Mouse (Mus musculus): ENCODE data around the gene Mrpl14. TPM values are rescaled to one million over a fixed set of nuclear protein-coding genes. Genes with fewer than 3 reads are reported as not detected.
A peak's percentile ranks its signal among the peaks of the same experiment; 100 is the strongest.

Mrpl14 gene
- polyA plus RNA-seq, 1 experiment from 2014 or later: 143 TPM

DNA sequence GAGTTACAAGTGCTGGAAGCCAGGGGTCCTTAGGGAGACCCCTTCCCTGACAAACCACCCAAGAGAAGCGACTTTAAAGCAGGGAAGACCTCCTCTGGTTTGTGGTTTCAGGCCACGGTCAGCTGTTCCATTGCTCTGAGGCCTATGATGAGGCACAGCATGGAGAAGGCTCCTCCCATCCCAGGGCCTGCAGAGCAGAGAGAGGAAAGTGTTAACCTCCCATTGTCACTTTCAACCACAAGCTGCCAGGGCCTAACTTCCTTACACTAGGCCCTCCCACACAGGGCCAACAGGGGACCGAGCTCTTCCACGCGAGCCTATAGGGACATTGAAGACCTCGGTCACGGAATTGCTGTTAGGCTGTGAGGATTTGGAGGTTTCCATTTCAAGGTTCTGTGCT lies 17.1 kb downstream of the Mrpl14 start:
- Histone ChIP-seq H3K4me1 (ENCODE audit: control insufficient read depth, insufficient read depth, low read length) (peaks cover 5% of the 10 kb centered on the region), H3K27me3 (ENCODE audit: control insufficient read depth, insufficient read depth, low read length) (no peaks in the 10 kb centered on the region), H3K9ac (ENCODE audit: low read length) (no peak overlapping the region), H3K27ac (ENCODE audit: low read length) (no peak overlapping the region), H3K36me3 (ENCODE audit: control insufficient read depth, insufficient read depth) (peaks cover 6% of the 10 kb centered on the region; the same call in 1 of the 2 replicates), H3K4me3 (ENCODE audit: low read length) (no peak overlapping the region), H3K4me2 (ENCODE audit: low read depth, low read length) (no peak overlapping the region), H3K9me3 (replicated peaks; ENCODE audit: control insufficient read depth, low read length) (no peaks in the 10 kb centered on the region)
- no peak for ATAC-seq (replicated peaks; ENCODE audit: extremely low read depth, insufficient read depth, low FRiP score)
- 64% methylated on average over 7 of the region's 7 CpGs for WGBS

DNA sequence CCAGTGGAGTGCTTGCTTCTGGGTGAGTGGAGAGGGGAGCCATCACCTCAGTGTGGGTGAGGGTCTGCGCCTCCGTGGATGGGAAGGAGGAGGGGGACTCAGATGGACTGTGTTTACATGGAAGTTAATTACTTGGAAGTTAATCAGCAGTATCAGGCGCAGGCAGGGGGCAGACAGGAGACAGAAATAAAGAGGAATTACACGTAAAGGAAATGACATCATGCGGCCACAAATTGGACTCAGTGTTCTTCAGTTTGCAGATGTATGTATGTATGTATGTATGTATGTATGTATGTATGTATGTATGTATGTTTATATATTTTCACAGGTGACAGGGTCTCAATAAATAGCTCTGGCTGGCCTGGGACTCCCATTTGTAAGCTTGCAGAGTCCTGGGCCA lies 20.7 kb downstream of the Mrpl14 start:
- Histone ChIP-seq H3K4me1 (ENCODE audit: control insufficient read depth, insufficient read depth, low read length) (peaks cover 8% of the 10 kb centered on the region), H3K4me2 (ENCODE audit: low read depth, low read length) (no peak overlapping the region), H3K27ac (ENCODE audit: low read length) (no peak overlapping the region), H3K36me3 (ENCODE audit: control insufficient read depth, insufficient read depth) (no peaks in the 10 kb centered on the region), H3K27me3 (ENCODE audit: control insufficient read depth, insufficient read depth, low read length) (no peaks in the 10 kb centered on the region), H3K9ac (ENCODE audit: low read length) (no peak overlapping the region), H3K9me3 (replicated peaks; ENCODE audit: control insufficient read depth, low read length) (no peaks in the 10 kb centered on the region), H3K4me3 (ENCODE audit: low read length) (no peak overlapping the region)
- no peak for ATAC-seq (replicated peaks; ENCODE audit: extremely low read depth, insufficient read depth, low FRiP score)
- 64% methylated on average over 5 of the region's 5 CpGs for WGBS

- Histone ChIP-seq H3K27me3 (ENCODE audit: control insufficient read depth, insufficient read depth, low read length) (no peaks in the 10 kb centered on the region), H3K4me3 (ENCODE audit: low read length) (no peak overlapping the region), H3K36me3 (ENCODE audit: control insufficient read depth, insufficient read depth) (no peaks in the 10 kb centered on the region), H3K9me3 (replicated peaks; ENCODE audit: control insufficient read depth, low read length) (no peaks in the 10 kb centered on the region), H3K4me1 (ENCODE audit: control insufficient read depth, insufficient read depth, low read length) (peaks cover 8% of the 10 kb centered on the region), H3K9ac (ENCODE audit: low read length) (no peak overlapping the region), H3K27ac (ENCODE audit: low read length) (no peak overlapping the region), H3K4me2 (ENCODE audit: low read depth, low read length) (no peak overlapping the region)
- no peak for ATAC-seq (replicated peaks; ENCODE audit: extremely low read depth, insufficient read depth, low FRiP score)
- WGBS: 26% methylated on average over 3 of the region's 3 CpGs
Measured at GRCm38 (mm10) chr17:45707376-45707775, 21.3 kb downstream of the Mrpl14 start.

DNA sequence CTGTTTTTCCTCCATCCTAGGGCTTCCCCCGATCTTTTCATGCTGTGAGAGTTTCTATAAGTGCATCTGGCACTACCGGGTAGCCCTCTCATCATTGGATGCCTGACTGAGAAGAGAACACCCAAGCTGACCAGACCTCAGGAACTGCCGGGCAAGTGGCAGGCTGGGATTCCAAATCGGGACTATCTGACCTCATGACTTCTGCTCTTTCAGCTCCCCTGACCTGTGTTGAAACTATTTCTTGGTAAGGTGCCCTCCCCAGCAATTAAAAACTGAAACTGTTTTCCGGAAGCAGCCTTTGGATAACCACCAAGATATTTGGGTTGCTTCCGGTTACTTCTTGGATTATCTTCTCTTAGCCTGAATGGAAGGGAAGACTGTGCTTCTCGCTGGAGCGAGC lies 22.1 kb downstream of the Mrpl14 start:
- no peaks in the 10 kb centered on the region for H3K36me3 ChIP-seq (ENCODE audit: control insufficient read depth, insufficient read depth)
- no peak overlapping the region for H3K9ac ChIP-seq (ENCODE audit: low read length)
- no peak overlapping the region for H3K4me2 ChIP-seq (ENCODE audit: low read depth, low read length)
- no peak overlapping the region for H3K4me3 ChIP-seq (ENCODE audit: low read length)
- WGBS: 79% methylated on average over 8 of the region's 8 CpGs
- H3K9me3 ChIP-seq (replicated peaks; ENCODE audit: control insufficient read depth, low read length): no peaks in the 10 kb centered on the region
- no peaks in the 10 kb centered on the region for H3K27me3 ChIP-seq (ENCODE audit: control insufficient read depth, insufficient read depth, low read length)
- peaks cover 8% of the 10 kb centered on the region for H3K4me1 ChIP-seq (ENCODE audit: control insufficient read depth, insufficient read depth, low read length)
- H3K27ac ChIP-seq (ENCODE audit: low read length): no peak overlapping the region
- ATAC-seq (replicated peaks; ENCODE audit: extremely low read depth, insufficient read depth, low FRiP score): no peak

GRCm38 (mm10) chr17:45709829-45710228 lies 23.7 kb downstream of the Mrpl14 start:
- H3K27me3 ChIP-seq (ENCODE audit: control insufficient read depth, insufficient read depth, low read length): no peaks in the 10 kb centered on the region
- H3K4me1 ChIP-seq (ENCODE audit: control insufficient read depth, insufficient read depth, low read length): peaks cover 8% of the 10 kb centered on the region
- H3K4me2 ChIP-seq (ENCODE audit: low read depth, low read length): no peak overlapping the region
- H3K4me3 ChIP-seq (ENCODE audit: low read length): no peak overlapping the region
- H3K36me3 ChIP-seq (ENCODE audit: control insufficient read depth, insufficient read depth): no peaks in the 10 kb centered on the region
- no peaks in the 10 kb centered on the region for H3K9me3 ChIP-seq (replicated peaks; ENCODE audit: control insufficient read depth, low read length)
- no peak overlapping the region for H3K27ac ChIP-seq (ENCODE audit: low read length)
- WGBS: 34% methylated on average over 3 of the region's 3 CpGs
- peak; percentile 75 for ATAC-seq (replicated peaks; ENCODE audit: extremely low read depth, insufficient read depth, low FRiP score)
- no peak overlapping the region for H3K9ac ChIP-seq (ENCODE audit: low read length)

- WGBS: 60% methylated on average over 8 of the region's 8 CpGs
- no peaks in the 10 kb centered on the region for H3K36me3 ChIP-seq (ENCODE audit: control insufficient read depth, insufficient read depth)
- H3K27me3 ChIP-seq (ENCODE audit: control insufficient read depth, insufficient read depth, low read length): no peaks in the 10 kb centered on the region
- H3K9ac ChIP-seq (ENCODE audit: low read length): no peak overlapping the region
- no peak overlapping the region for H3K4me2 ChIP-seq (ENCODE audit: low read depth, low read length)
- peaks cover 8% of the 10 kb centered on the region for H3K4me1 ChIP-seq (ENCODE audit: control insufficient read depth, insufficient read depth, low read length)
- H3K4me3 ChIP-seq (ENCODE audit: low read length): no peak overlapping the region
- no peak for ATAC-seq (replicated peaks; ENCODE audit: extremely low read depth, insufficient read depth, low FRiP score)
- H3K27ac ChIP-seq (ENCODE audit: low read length): no peak overlapping the region
- H3K9me3 ChIP-seq (replicated peaks; ENCODE audit: control insufficient read depth, low read length): no peaks in the 10 kb centered on the region
Measured at GRCm38 (mm10) chr17:45710407-45710806, 24.3 kb downstream of the Mrpl14 start.

GRCm38 (mm10) chr17:45711525-45711924 lies 25.4 kb downstream of the Mrpl14 start:
- no peaks in the 10 kb centered on the region for H3K27me3 ChIP-seq (ENCODE audit: control insufficient read depth, insufficient read depth, low read length)
- H3K9ac ChIP-seq (ENCODE audit: low read length): no peak overlapping the region
- no peak overlapping the region for H3K27ac ChIP-seq (ENCODE audit: low read length)
- H3K4me1 ChIP-seq (ENCODE audit: control insufficient read depth, insufficient read depth, low read length): peaks cover 8% of the 10 kb centered on the region
- no peak overlapping the region for H3K4me3 ChIP-seq (ENCODE audit: low read length)
- H3K9me3 ChIP-seq (replicated peaks; ENCODE audit: control insufficient read depth, low read length): no peaks in the 10 kb centered on the region
- ATAC-seq (replicated peaks; ENCODE audit: extremely low read depth, insufficient read depth, low FRiP score): no peak
- WGBS: 47% methylated on average over 3 of the region's 3 CpGs
- H3K36me3 ChIP-seq (ENCODE audit: control insufficient read depth, insufficient read depth): no peaks in the 10 kb centered on the region
- H3K4me2 ChIP-seq (ENCODE audit: low read depth, low read length): no peak overlapping the region

DNA sequence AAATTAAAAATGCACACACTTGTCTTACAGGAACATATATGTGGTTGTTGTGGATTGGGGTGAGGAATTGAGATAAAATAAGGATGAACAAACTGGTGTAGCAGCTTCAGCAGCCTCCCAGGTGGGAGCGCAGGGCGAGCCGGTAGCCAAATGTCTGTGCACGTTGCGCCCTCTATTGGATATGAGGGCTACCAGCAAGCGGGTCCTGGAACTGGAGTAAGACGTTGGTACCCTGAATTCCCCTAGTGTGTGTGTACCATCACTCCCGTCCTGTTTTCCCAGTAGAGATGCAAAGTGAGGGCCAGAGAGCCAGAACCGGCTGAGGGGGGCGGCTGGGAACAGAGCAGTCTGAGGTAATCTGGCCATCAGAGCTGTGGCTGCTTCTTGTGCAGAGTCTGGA lies 32.2 kb downstream of the Mrpl14 start:
- H3K27ac ChIP-seq (ENCODE audit: low read length): no peak overlapping the region
- no peaks in the 10 kb centered on the region for H3K36me3 ChIP-seq (ENCODE audit: control insufficient read depth, insufficient read depth)
- 5% methylated on average over 10 of the region's 10 CpGs for WGBS
- peak; percentile 42; the same call in 1 of the 2 replicates for ATAC-seq (replicated peaks; ENCODE audit: extremely low read depth, insufficient read depth, low FRiP score)
- H3K9ac ChIP-seq (ENCODE audit: low read length): no peak overlapping the region
- no peak overlapping the region for H3K4me3 ChIP-seq (ENCODE audit: low read length)
- H3K9me3 ChIP-seq (replicated peaks; ENCODE audit: control insufficient read depth, low read length): no peaks in the 10 kb centered on the region
- no peaks in the 10 kb centered on the region for H3K27me3 ChIP-seq (ENCODE audit: control insufficient read depth, insufficient read depth, low read length)
- H3K4me1 ChIP-seq (ENCODE audit: control insufficient read depth, insufficient read depth, low read length): peaks cover 2% of the 10 kb centered on the region
- H3K4me2 ChIP-seq (ENCODE audit: low read depth, low read length): no peak overlapping the region

DNA sequence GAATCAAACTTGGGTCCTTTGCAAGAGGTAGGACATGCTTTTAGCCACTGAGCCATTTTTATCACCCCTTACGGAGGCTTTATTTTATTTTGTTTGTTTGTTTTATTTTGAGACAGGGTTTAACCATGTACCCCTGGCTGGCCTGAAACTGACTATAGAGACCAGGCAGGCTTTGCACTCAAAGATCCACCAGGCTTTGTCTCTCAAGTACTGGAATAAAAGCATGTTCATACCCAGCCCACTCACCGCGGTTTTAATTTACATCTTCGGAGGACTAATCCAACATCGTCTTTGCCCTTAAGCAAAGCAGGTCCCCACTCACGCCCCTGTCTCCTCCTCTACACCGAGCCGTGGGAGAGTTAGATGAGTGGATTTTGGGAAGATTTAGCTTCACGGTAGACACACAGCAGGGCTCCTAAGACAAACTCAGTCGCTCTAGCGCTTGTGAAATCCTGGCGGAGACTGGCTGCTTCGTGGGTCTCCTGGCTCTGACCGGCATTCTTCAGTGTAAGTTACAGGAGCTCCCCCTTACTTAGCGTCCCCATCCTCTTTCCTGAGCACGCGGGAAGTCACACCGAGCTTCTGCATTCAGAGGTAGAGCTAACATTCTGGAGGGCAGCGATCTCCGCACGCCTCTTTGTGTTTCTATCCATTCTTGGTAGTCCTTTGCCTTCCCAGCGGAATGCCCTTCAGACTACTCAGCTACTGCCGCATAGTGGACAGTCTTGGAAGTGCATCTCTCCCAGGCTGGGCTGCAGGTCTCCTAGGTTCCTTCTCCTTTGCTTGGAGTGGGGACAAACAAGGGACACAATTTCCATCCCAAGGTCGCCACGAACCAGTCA lies 37.8 kb downstream of the Mrpl14 start:
- H3K4me1 ChIP-seq (ENCODE audit: control insufficient read depth, insufficient read depth, low read length): peaks cover 13% of the 10 kb centered on the region
- no peaks in the 10 kb centered on the region for H3K27me3 ChIP-seq (ENCODE audit: control insufficient read depth, insufficient read depth, low read length)
- ATAC-seq (replicated peaks; ENCODE audit: extremely low read depth, insufficient read depth, low FRiP score): peak; percentile 38; the same call in 1 of the 2 replicates
- WGBS: 5% methylated on average over 25 of the region's 25 CpGs
- peak overlapping the region; percentile 86 for H3K27ac ChIP-seq (ENCODE audit: low read length)
- peak overlapping the region; percentile 57 for H3K4me3 ChIP-seq (ENCODE audit: low read length)
- H3K9me3 ChIP-seq (replicated peaks; ENCODE audit: control insufficient read depth, low read length): no peaks in the 10 kb centered on the region
- no peaks in the 10 kb centered on the region for H3K36me3 ChIP-seq (ENCODE audit: control insufficient read depth, insufficient read depth)
- peak overlapping the region; percentile 85 for H3K4me2 ChIP-seq (ENCODE audit: low read depth, low read length)
- peak overlapping the region; percentile 85 for H3K9ac ChIP-seq (ENCODE audit: low read length)
